Mouse (Mus musculus): ENCODE data around the gene Wbp11. TPM values are rescaled to one million over a fixed set of nuclear protein-coding genes. Genes with fewer than 3 reads are reported as not detected.

Gene Wbp11
- polyA plus RNA-seq, 1 experiment = 57.0 TPM

DNA sequence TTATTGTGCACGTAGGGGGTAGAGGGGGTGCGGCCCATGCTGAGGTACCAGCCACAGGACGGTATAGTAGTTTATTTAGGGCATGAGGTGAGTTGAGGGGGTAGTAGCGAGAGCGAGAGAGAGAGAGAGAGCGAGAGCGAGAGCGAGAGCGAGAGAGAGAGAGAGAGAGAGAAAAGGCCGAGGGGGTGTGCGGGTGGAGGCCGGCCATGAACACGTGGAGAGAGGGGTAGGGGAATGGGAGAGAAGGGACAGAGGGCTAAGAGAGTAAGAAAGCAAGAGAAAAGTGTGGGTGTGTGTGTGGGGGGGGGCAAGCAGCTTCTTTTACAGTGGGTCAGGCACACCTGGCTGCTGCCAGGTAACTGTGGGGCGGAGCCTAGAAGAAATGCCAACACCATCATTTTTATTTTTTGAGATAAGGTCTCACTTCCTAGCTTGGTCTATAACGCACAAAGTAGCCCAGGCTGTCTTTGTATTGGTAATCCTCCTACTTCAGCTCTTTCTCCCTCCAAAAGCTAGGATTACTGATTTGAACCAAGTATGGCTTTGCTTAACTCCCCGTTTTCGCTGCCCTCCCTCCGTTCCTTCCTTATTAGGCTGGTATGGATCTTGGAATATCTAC is 20.5 kb downstream of the Wbp11 start:
- no peak for DNase-seq
- TF ChIP-seq POLR2A (IDR thresholded peaks at IDR 0.05; ENCODE audit: borderline replicate concordance, insufficient read depth, low read length) (no peak), CTCF (IDR thresholded peaks at IDR 0.05; ENCODE audit: borderline replicate concordance, insufficient read depth, low read depth, low read length) (no peak)
- Histone ChIP-seq H3K4me3 (replicated peaks; ENCODE audit: insufficient read depth, low read depth, low read length) (peak overlapping the region; percentile 53), H3K27me3 (ENCODE audit: control insufficient read depth, insufficient read depth, low read length) (no peaks in the 10 kb centered on the region), H3K4me1 (ENCODE audit: control insufficient read depth, insufficient read depth, low read length) (peaks cover 8% of the 10 kb centered on the region; the same call in 1 of the 2 replicates), H3K27ac (ENCODE audit: insufficient read depth, low read length) (peak overlapping the region; percentile 58; the same call in 1 of the 2 replicates)
- WGBS = 29% methylated on average over 18 of the region's 18 CpGs

- Histone ChIP-seq H3K4me3 (replicated peaks; ENCODE audit: insufficient read depth, low read depth, low read length) (no peak overlapping the region), H3K4me1 (ENCODE audit: control insufficient read depth, insufficient read depth, low read length) (peaks cover 8% of the 10 kb centered on the region; the same call in 1 of the 2 replicates), H3K27ac (ENCODE audit: insufficient read depth, low read length) (no peak overlapping the region), H3K27me3 (ENCODE audit: control insufficient read depth, insufficient read depth, low read length) (no peaks in the 10 kb centered on the region)
- no peak for DNase-seq
- TF ChIP-seq POLR2A (IDR thresholded peaks at IDR 0.05; ENCODE audit: borderline replicate concordance, insufficient read depth, low read length) (no peak), CTCF (IDR thresholded peaks at IDR 0.05; ENCODE audit: borderline replicate concordance, insufficient read depth, low read depth, low read length) (no peak)
- WGBS = 82% methylated on average over 5 of the region's 5 CpGs
Measured at GRCm38 (mm10) chr6:136806819-136807218, 21.2 kb downstream of the Wbp11 start.

DNA sequence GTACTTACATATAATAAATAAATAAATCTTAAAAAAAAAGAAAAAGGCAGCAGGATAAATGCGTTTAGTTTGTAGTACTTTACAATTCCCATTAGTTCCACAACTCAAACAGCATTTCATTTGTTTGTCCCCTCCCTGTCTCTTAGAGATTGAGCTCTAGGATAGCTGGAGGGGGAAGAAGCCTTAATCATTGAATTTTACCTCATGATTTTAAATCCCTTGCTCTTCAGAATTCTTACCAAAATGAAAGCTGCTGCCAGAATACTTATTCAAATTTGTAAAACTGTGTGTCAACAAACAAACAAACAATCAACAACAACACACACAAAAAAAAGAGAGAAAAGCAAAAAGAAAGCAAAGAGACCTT is 22.6 kb downstream of the Wbp11 start:
- TF ChIP-seq POLR2A (IDR thresholded peaks at IDR 0.05; ENCODE audit: borderline replicate concordance, insufficient read depth, low read length) = no peak
- TF ChIP-seq CTCF (IDR thresholded peaks at IDR 0.05; ENCODE audit: borderline replicate concordance, insufficient read depth, low read depth, low read length) = no peak
- 89% methylated on average over 1 of the region's 1 CpGs for WGBS

DNA sequence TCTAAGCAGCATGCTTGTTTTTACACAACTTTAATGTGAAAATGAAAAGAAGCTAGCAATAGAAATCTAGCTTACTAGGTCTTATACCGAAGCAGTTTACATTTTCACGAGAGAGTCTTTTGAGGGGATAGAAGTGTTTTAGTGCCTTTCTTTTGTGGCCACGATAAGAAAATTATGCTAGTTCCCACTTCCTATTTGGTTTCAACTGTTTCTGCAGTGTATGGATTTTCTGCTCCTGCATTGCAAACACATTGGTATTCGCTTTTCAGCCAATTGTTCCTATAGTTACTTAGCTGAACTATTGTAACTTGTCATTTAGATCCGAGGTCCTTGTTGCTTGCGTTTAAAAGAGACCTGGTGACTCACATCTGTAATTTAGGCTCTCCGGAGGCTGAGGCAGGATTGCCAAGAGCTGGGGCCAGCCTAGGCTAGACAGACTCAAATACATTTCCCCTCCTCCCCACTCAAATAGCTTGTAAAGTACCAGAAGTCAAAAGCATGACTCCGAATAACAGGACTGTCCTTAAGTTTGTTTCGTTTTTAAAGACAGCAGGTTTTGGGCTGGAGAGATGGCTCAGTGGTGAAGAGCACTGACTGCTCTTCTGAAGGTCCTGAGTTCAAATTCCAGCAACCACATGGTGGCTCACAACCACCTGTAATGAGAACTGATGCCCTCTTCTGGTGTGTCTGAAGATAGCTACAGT is 23.2 kb downstream of the Wbp11 start:
- Histone ChIP-seq H3K4me1 (ENCODE audit: control insufficient read depth, insufficient read depth, low read length) (peaks cover 8% of the 10 kb centered on the region; the same call in 1 of the 2 replicates), H3K27me3 (ENCODE audit: control insufficient read depth, insufficient read depth, low read length) (no peaks in the 10 kb centered on the region)
- TF ChIP-seq POLR2A (IDR thresholded peaks at IDR 0.05; ENCODE audit: borderline replicate concordance, insufficient read depth, low read length) (no peak), CTCF (IDR thresholded peaks at IDR 0.05; ENCODE audit: borderline replicate concordance, insufficient read depth, low read depth, low read length) (no peak)

More for the DNA sequence above, 22.6 kb downstream of the Wbp11 start:
- Histone ChIP-seq H3K4me3 (replicated peaks; ENCODE audit: insufficient read depth, low read depth, low read length) (no peak overlapping the region), H3K27ac (ENCODE audit: insufficient read depth, low read length) (no peak overlapping the region), H3K4me1 (ENCODE audit: control insufficient read depth, insufficient read depth, low read length) (peaks cover 8% of the 10 kb centered on the region; the same call in 1 of the 2 replicates), H3K27me3 (ENCODE audit: control insufficient read depth, insufficient read depth, low read length) (no peaks in the 10 kb centered on the region)
- no peak for DNase-seq

GRCm38 (mm10) chr6:136803739-136804633 is 24.0 kb downstream of the Wbp11 start, which contains the start of gene Hist4h4:
TSS of gene Hist4h4 (minus strand) at chr6:136804415.
- H3K4me3 ChIP-seq (replicated peaks; ENCODE audit: insufficient read depth, low read depth, low read length) = peak within 1 kb of the TSS; percentile 80
- TF ChIP-seq POLR2A (IDR thresholded peaks at IDR 0.05; ENCODE audit: borderline replicate concordance, insufficient read depth, low read length) (peak; percentile 98; the same call in 1 of the 2 replicates), CTCF (IDR thresholded peaks at IDR 0.05; ENCODE audit: borderline replicate concordance, insufficient read depth, low read depth, low read length) (no peak)
- H3K27ac ChIP-seq (ENCODE audit: insufficient read depth, low read length) = peak within 1 kb of the TSS; percentile 96
- H3K27me3 ChIP-seq (ENCODE audit: control insufficient read depth, insufficient read depth, low read length) = no peaks in the 10 kb centered on the region
- DNase-seq = peak; percentile 95 to 98
- under 1% methylated on average over 50 of the region's 50 CpGs for WGBS
- peaks cover 2% of the 10 kb centered on the region; the same call in 1 of the 2 replicates for H3K4me1 ChIP-seq (ENCODE audit: control insufficient read depth, insufficient read depth, low read length)

More for the DNA sequence above, 23.2 kb downstream of the Wbp11 start:
- Histone ChIP-seq H3K27ac (ENCODE audit: insufficient read depth, low read length) (no peak overlapping the region; the same call in 1 of the 2 replicates), H3K4me3 (replicated peaks; ENCODE audit: insufficient read depth, low read depth, low read length) (peak overlapping the region; percentile 16)
- WGBS = 33% methylated on average over 9 of the region's 9 CpGs
- no peak for DNase-seq

DNA sequence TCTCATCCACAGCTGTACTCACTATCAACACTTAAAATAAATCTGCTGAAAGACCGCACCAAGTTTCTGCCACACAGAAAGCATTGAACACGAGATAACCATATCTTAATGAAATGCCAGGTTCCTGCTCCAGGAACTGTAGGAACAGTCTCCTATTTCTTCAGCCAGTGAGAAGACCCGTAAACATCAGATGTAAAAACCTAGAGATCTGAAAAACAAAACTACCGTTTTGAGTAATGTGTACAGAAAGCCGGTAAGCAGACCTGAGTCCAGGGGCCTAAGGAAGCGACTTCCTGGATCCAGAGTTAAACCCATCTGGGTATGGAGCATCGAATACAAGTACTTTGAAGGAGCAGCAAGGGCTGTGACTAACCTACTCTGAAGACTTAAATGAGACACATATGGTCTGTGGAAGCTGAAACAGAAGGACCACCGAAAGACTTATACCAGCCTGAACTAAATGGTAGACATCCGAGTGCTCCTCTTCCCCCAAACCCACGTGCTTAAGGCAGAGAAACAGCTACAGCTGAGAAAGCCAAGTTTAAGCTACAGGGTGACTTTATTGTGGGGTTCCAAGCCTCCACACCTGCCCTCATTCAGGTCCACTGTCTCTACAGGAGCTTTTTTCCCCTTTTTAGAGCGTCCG is 24.8 kb downstream of the Wbp11 start:
- Histone ChIP-seq H3K27me3 (ENCODE audit: control insufficient read depth, insufficient read depth, low read length) (no peaks in the 10 kb centered on the region), H3K4me1 (ENCODE audit: control insufficient read depth, insufficient read depth, low read length) (no peaks in the 10 kb centered on the region), H3K27ac (ENCODE audit: insufficient read depth, low read length) (peak overlapping the region; percentile 23; the same call in 1 of the 2 replicates), H3K4me3 (replicated peaks; ENCODE audit: insufficient read depth, low read depth, low read length) (peak overlapping the region; percentile 80)
- no peak for DNase-seq
- 19% methylated on average over 12 of the region's 12 CpGs for WGBS
- TF ChIP-seq POLR2A (IDR thresholded peaks at IDR 0.05; ENCODE audit: borderline replicate concordance, insufficient read depth, low read length) = no peak
- no peak for TF ChIP-seq CTCF (IDR thresholded peaks at IDR 0.05; ENCODE audit: borderline replicate concordance, insufficient read depth, low read depth, low read length)

GRCm38 (mm10) chr6:136801274-136801673 is 26.8 kb downstream of the Wbp11 start:
- Histone ChIP-seq H3K4me1 (ENCODE audit: control insufficient read depth, insufficient read depth, low read length) (no peaks in the 10 kb centered on the region), H3K4me3 (replicated peaks; ENCODE audit: insufficient read depth, low read depth, low read length) (no peak overlapping the region), H3K27ac (ENCODE audit: insufficient read depth, low read length) (no peak overlapping the region), H3K27me3 (ENCODE audit: control insufficient read depth, insufficient read depth, low read length) (no peaks in the 10 kb centered on the region)
- 87% methylated on average over 6 of the region's 6 CpGs for WGBS
- TF ChIP-seq POLR2A (IDR thresholded peaks at IDR 0.05; ENCODE audit: borderline replicate concordance, insufficient read depth, low read length) = no peak
- no peak for TF ChIP-seq CTCF (IDR thresholded peaks at IDR 0.05; ENCODE audit: borderline replicate concordance, insufficient read depth, low read depth, low read length)
- no peak for DNase-seq
